ENCODE assay signal across 8 mouse cellular contexts in genomic region chr5:140611021-140611583, GRCm38 (mm10). TPM values are rescaled to one million over a fixed set of nuclear protein-coding genes. Genes with fewer than 3 reads are reported as not detected.
DNase-seq lines count a peak whose midpoint lies in the region; ATAC-seq and TF ChIP-seq lines count a peak whose summit lies in the region.

No protein-coding gene starts in this region.

- TF ChIP-seq CTCF in heart, adult 2 months (IDR thresholded peaks at IDR 0.05) = no peak
- no peak for TF ChIP-seq CTCF in kidney, adult 2 months (conservative IDR thresholded peaks at IDR 0.05; ENCODE audit: insufficient read depth, insufficient read length, low read depth, low read length)
- no peak for TF ChIP-seq CTCF in liver, postnatal 0 days (IDR thresholded peaks at IDR 0.05; ENCODE audit: low read depth)

- peak; percentile 2; the same call in 1 of the 2 replicates for ATAC-seq in liver, postnatal 0 days
- ATAC-seq in neural tube, embryonic 13.5 days (ENCODE audit: low read depth) = peak; percentile 41

- peak overlapping the region; percentile 81 for H3K27ac ChIP-seq in heart, adult 2 months
- H3K27ac ChIP-seq in kidney, adult 2 months (ENCODE audit: insufficient read depth, low read depth, low read length) = peak overlapping the region; percentile 70
- peak overlapping the region; percentile 78 for H3K27ac ChIP-seq in liver, postnatal 0 days (ENCODE audit: low read depth)
- peak overlapping the region; percentile 95 for H3K27ac ChIP-seq in neural tube, embryonic 13.5 days (replicated peaks)

- intact Hi-C loops in heart, adult 2 months (cut with DNase I) = loop anchor here (2.0 kb wide), 1 partner anchor 14 kb away; no protein-coding TSS in a partner anchor

- H3K36me3 ChIP-seq in heart, adult 2 months (ENCODE audit: control insufficient read depth, insufficient read depth, low read length) = no peaks in the 10 kb centered on the region
- no peaks in the 10 kb centered on the region for H3K36me3 ChIP-seq in kidney, adult 2 months (ENCODE audit: control insufficient read depth, insufficient read depth, low read length)
- H3K36me3 ChIP-seq in liver, postnatal 0 days (replicated peaks; ENCODE audit: insufficient read depth, low read length) = peaks cover 11% of the 10 kb centered on the region
- H3K36me3 ChIP-seq in neural tube, embryonic 13.5 days = peaks cover 26% of the 10 kb centered on the region

- no peaks in the 10 kb centered on the region for H3K27me3 ChIP-seq in heart, adult 2 months (ENCODE audit: control insufficient read depth, insufficient read depth, low read length)
- H3K27me3 ChIP-seq in kidney, adult 2 months (replicated peaks; ENCODE audit: control insufficient read depth, insufficient read depth, low read length) = no peaks in the 10 kb centered on the region
- H3K27me3 ChIP-seq in liver, postnatal 0 days (ENCODE audit: insufficient read depth, low read length) = peaks cover 21% of the 10 kb centered on the region
- peaks cover 18% of the 10 kb centered on the region for H3K27me3 ChIP-seq in neural tube, embryonic 13.5 days

- WGBS in heart, adult 2 months = 12% methylated on average over 21 of the region's 21 CpGs
- 8% methylated on average over 21 of the region's 21 CpGs for WGBS in kidney, adult 2 months
- WGBS in liver, postnatal 0 days (ENCODE audit: insufficient replicate concordance) = 27% methylated on average over 21 of the region's 21 CpGs
- 4% methylated on average over 21 of the region's 21 CpGs for WGBS in neural tube, embryonic 13.5 days

- H3K4me1 ChIP-seq in heart, adult 2 months (ENCODE audit: control insufficient read depth, insufficient read depth, low read length) = peaks cover 8% of the 10 kb centered on the region
- no peaks in the 10 kb centered on the region for H3K4me1 ChIP-seq in kidney, adult 2 months (ENCODE audit: control insufficient read depth, insufficient read depth, low read length)
- H3K4me1 ChIP-seq in liver, postnatal 0 days (ENCODE audit: insufficient read depth) = peaks cover 54% of the 10 kb centered on the region
- peaks cover 76% of the 10 kb centered on the region for H3K4me1 ChIP-seq in neural tube, embryonic 13.5 days (replicated peaks)

- H3K9me3 ChIP-seq in liver, postnatal 0 days (ENCODE audit: low read length) = no peaks in the 10 kb centered on the region
- no peaks in the 10 kb centered on the region for H3K9me3 ChIP-seq in neural tube, embryonic 13.5 days

- H3K4me2 ChIP-seq in liver, postnatal 0 days (ENCODE audit: low read depth, low read length) = peak overlapping the region; percentile 81
- H3K4me2 ChIP-seq in neural tube, embryonic 13.5 days = peak overlapping the region; percentile 87

- no peak for TF ChIP-seq EP300 in heart, adult 2 months (IDR thresholded peaks at IDR 0.05; ENCODE audit: insufficient read depth, low read depth, low read length)
- no peak for TF ChIP-seq EP300 in liver, postnatal 0 days (IDR thresholded peaks at IDR 0.05; ENCODE audit: low read depth)

- peak overlapping the region; percentile 50 for H3K9ac ChIP-seq in heart, adult 2 months (ENCODE audit: low read depth, low read length)
- peak overlapping the region; percentile 51 for H3K9ac ChIP-seq in liver, postnatal 0 days (replicated peaks)
- peak overlapping the region; percentile 75 for H3K9ac ChIP-seq in neural tube, embryonic 13.5 days

- 0 out of 2 replicates have a peak, but pooled peaks have one; percentile 44 for TF ChIP-seq POLR2A in heart, adult 2 months (IDR thresholded peaks at IDR 0.05; ENCODE audit: insufficient read depth, low read depth, low read length)
- TF ChIP-seq POLR2A in kidney, adult 2 months (IDR thresholded peaks at IDR 0.05; ENCODE audit: low read depth, low read length) = no peak

- no peaks in the 10 kb centered on the region for H3K79me2 ChIP-seq in heart, adult 2 months (replicated peaks; ENCODE audit: control insufficient read depth, insufficient read depth, low read length)

- peak overlapping the region; percentile 45 for H3K4me3 ChIP-seq in heart, adult 2 months
- H3K4me3 ChIP-seq in kidney, adult 2 months (ENCODE audit: insufficient read depth, low read depth, low read length) = peak overlapping the region; percentile 30
- peak overlapping the region; percentile 65 for H3K4me3 ChIP-seq in liver, postnatal 0 days (ENCODE audit: low read depth, low read length)
- H3K4me3 ChIP-seq in neural tube, embryonic 13.5 days = peak overlapping the region; percentile 59

- DNase-seq in thymus, postnatal 14 days = peak; percentile 28
- no peak for DNase-seq in thymus, postnatal 0 days (ENCODE audit: low spot score)
- peak; percentile 88 for DNase-seq in embryo, embryonic 10 days (ENCODE audit: low spot score)
- peak; percentile 80 to 84 for DNase-seq in heart, adult 2 months
- DNase-seq in kidney, adult 2 months = peak; percentile 82
- DNase-seq in liver, postnatal 0 days = peak; percentile 65
- peak; percentile 78 to 89 for DNase-seq in urinary bladder, postnatal 36 days (ENCODE audit: low spot score in 2 of 2)

RNA-seq across cellular contexts. Expression of gene Lfng, which starts 4.0 kb away (rescaled TPM):
- 13.2 and 13.3 TPM in 2 replicates for polyA plus RNA-seq in thymus, postnatal 0 days (2015; fragmentation: Nextera tagmentation; extraction: Ambion mirVana)
- total RNA-seq in heart, adult 2 months (2021) = 10 to 100 TPM in 1 of 2 experiments, 1 to 10 TPM in 1; 7.4 to 11.5 TPM
- 18.4 and 23.1 TPM in 2 replicates for polyA plus RNA-seq in heart, adult 2 months (2012; rRNA removed)
- polyA plus RNA-seq in kidney, adult 2 months (2012; rRNA removed) = 37.8 and 43.3 TPM in 2 replicates
- 5.0 and 5.9 TPM in 2 replicates for polyA plus RNA-seq in liver, postnatal 0 days (2015; fragmentation: Nextera tagmentation; extraction: Ambion mirVana)
- 17.6 and 20.6 TPM in 2 replicates for polyA plus RNA-seq in neural tube, embryonic 13.5 days (2015; fragmentation: Nextera tagmentation; extraction: Ambion mirVana)

RNA-seq across cellular contexts. Expression of gene Ttyh3, which starts 37.7 kb away (rescaled TPM):
- polyA plus RNA-seq in thymus, postnatal 0 days (2015; fragmentation: Nextera tagmentation; extraction: Ambion mirVana) = 10.4 and 12.3 TPM in 2 replicates
- 10 to 100 TPM; 10.6 to 11.0 TPM for total RNA-seq in heart, adult 2 months (2021)
- polyA plus RNA-seq in heart, adult 2 months (2012; rRNA removed) = 13.9 and 14.6 TPM in 2 replicates
- 33.5 and 35.6 TPM in 2 replicates for polyA plus RNA-seq in kidney, adult 2 months (2012; rRNA removed)
- polyA plus RNA-seq in liver, postnatal 0 days (2015; fragmentation: Nextera tagmentation; extraction: Ambion mirVana) = 5.2 and 6.5 TPM in 2 replicates
- polyA plus RNA-seq in neural tube, embryonic 13.5 days (2015; fragmentation: Nextera tagmentation; extraction: Ambion mirVana) = 68.5 and 72.3 TPM in 2 replicates

RNA-seq across cellular contexts. Expression of gene Grifin, which starts 46.2 kb away (rescaled TPM):
- polyA plus RNA-seq in thymus, postnatal 0 days (2015; fragmentation: Nextera tagmentation; extraction: Ambion mirVana) = 13.1 and 21.2 TPM in 2 replicates
- not detected for total RNA-seq in heart, adult 2 months (2021)
- not detected in 2 replicates for polyA plus RNA-seq in heart, adult 2 months (2012; rRNA removed)
- polyA plus RNA-seq in kidney, adult 2 months (2012; rRNA removed) = not detected in 2 replicates
- not detected in 2 replicates for polyA plus RNA-seq in liver, postnatal 0 days (2015; fragmentation: Nextera tagmentation; extraction: Ambion mirVana)
- polyA plus RNA-seq in neural tube, embryonic 13.5 days (2015; fragmentation: Nextera tagmentation; extraction: Ambion mirVana) = not detected in 2 replicates

Comparison
In these comparisons a context has a peak if more than half of its experiments do, and no peak if none do; other contexts are left out.
1. RNA of gene Grifin, which starts 46.2 kb away (polyA plus RNA-seq): 13.1 to 21.2 TPM in thymus, postnatal 0 days; not detected in liver, postnatal 0 days, not detected in kidney, adult 2 months, not detected in heart, adult 2 months and not detected in neural tube, embryonic 13.5 days; every median in the first group is over 10 times any median in the second.
2. Peak in every context shown above with its lines, with median percentiles within 50 percentile points of each other: H3K27ac ChIP-seq, H3K4me3 ChIP-seq and H3K9ac ChIP-seq.